8 mouse cellular contexts compared by ENCODE assay signal in the genomic region with DNA sequence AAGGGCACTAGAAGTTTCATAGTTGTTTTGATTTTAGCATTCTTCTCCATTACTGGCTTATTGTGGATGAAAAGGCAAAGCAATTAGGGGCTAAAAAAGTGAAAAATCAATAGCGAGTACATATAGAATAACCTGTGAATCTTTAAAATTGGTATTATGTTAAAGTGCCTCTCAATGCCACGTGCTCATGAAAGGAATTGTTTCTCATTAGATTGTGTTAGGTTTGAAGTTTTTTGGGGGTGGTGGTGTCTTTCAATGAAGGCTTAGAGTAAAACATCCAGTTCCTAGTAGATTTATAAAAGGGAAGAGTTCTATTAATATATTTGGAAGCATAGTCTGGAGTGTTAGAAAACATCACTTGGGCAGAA. TPM values are rescaled to one million over a fixed set of nuclear protein-coding genes. Genes with fewer than 3 reads are reported as not detected.
DNase-seq lines count a peak whose midpoint lies in the region; ATAC-seq and TF ChIP-seq lines count a peak whose summit lies in the region.

No protein-coding gene starts in this region.

- intact Hi-C loops in heart, postnatal 10 days (cut with DNase I) = loop anchor here (5.0 kb wide), 2 partner anchors 231 to 371 kb away; a partner anchor contains a TSS

- H3K4me3 ChIP-seq in heart, embryonic 16.5 days (ENCODE audit: low read length) = peak overlapping the region; percentile 89
- H3K4me3 ChIP-seq in MEL (ENCODE audit: control insufficient read depth in 1 of 2, insufficient read depth in 1 of 2, low read depth in 2 of 2, low read length in 2 of 2) = peak overlapping the region; percentile 92 to 93
- peak overlapping the region; percentile 91 for H3K4me3 ChIP-seq in hindbrain, embryonic 12.5 days
- H3K4me3 ChIP-seq in midbrain, embryonic 12.5 days = peak overlapping the region; percentile 92

- DNase-seq in heart, postnatal 10 days = no peak
- DNase-seq in MEL (ENCODE audit: low read depth, low spot score) = no peak
- no peak for DNase-seq in adrenal gland, adult 8-10 months
- DNase-seq in spleen, postnatal 36 days (ENCODE audit: low spot score in 2 of 2) = no peak
- no peak for DNase-seq in urinary bladder, postnatal 4 days (ENCODE audit: low spot score in 2 of 2)

- 2% methylated on average over 2 of the region's 2 CpGs for WGBS in heart, embryonic 16.5 days
- WGBS in hindbrain, embryonic 12.5 days = 0% methylated on average over 2 of the region's 2 CpGs
- 1% methylated on average over 2 of the region's 2 CpGs for WGBS in midbrain, embryonic 12.5 days

- no peaks in the 10 kb centered on the region for H3K9me3 ChIP-seq in heart, embryonic 16.5 days (replicated peaks; ENCODE audit: control insufficient read depth, low read length)
- no peaks in the 10 kb centered on the region for H3K9me3 ChIP-seq in MEL (replicated peaks; ENCODE audit: insufficient read depth, low read length)
- no peaks in the 10 kb centered on the region for H3K9me3 ChIP-seq in hindbrain, embryonic 12.5 days (replicated peaks)
- H3K9me3 ChIP-seq in midbrain, embryonic 12.5 days = no peaks in the 10 kb centered on the region

- peaks cover 7% of the 10 kb centered on the region for H3K4me1 ChIP-seq in heart, embryonic 16.5 days (ENCODE audit: control insufficient read depth, insufficient read depth, low read length)
- H3K4me1 ChIP-seq in MEL (ENCODE audit: control insufficient read depth in 1 of 2, insufficient read depth in 2 of 2, low read length in 2 of 2) = peaks cover 2 to 10% of the 10 kb centered on the region in 2 experiments; a peak in 1 of 4 replicates
- peaks cover 10% of the 10 kb centered on the region for H3K4me1 ChIP-seq in hindbrain, embryonic 12.5 days
- H3K4me1 ChIP-seq in midbrain, embryonic 12.5 days = peaks cover 6% of the 10 kb centered on the region; the same call in 1 of the 2 replicates

- no peak for TF ChIP-seq RAD21 in MEL (IDR thresholded peaks at IDR 0.05; ENCODE audit: low read depth, low read length)

- peak overlapping the region; percentile 97; the same call in 1 of the 2 replicates for H3K27ac ChIP-seq in heart, embryonic 16.5 days (ENCODE audit: low read length)
- H3K27ac ChIP-seq in MEL (ENCODE audit: control insufficient read depth, low read depth, low read length) = peak overlapping the region; percentile 73
- H3K27ac ChIP-seq in hindbrain, embryonic 12.5 days = no peak overlapping the region
- H3K27ac ChIP-seq in midbrain, embryonic 12.5 days (replicated peaks) = no peak overlapping the region

- no peak for ATAC-seq in heart, embryonic 16.5 days (replicated peaks; ENCODE audit: extremely low read depth, insufficient read depth, low FRiP score)
- no peak for ATAC-seq in hindbrain, embryonic 12.5 days (ENCODE audit: low FRiP score)
- ATAC-seq in midbrain, embryonic 12.5 days (ENCODE audit: low FRiP score, low read depth) = no peak

- no peak for TF ChIP-seq POLR2A in MEL (IDR thresholded peaks at IDR 0.05; ENCODE audit: control insufficient read depth in 1 of 2, insufficient read depth in 1 of 2, low read depth in 1 of 2, low read length in 2 of 2, poor library complexity in 1 of 2)

- no peaks in the 10 kb centered on the region for H3K27me3 ChIP-seq in heart, embryonic 16.5 days (ENCODE audit: control insufficient read depth, insufficient read depth, low read length)
- H3K27me3 ChIP-seq in MEL (ENCODE audit: control insufficient read depth in 1 of 2, insufficient read depth in 2 of 2, low read length in 2 of 2) = no peaks in the 10 kb centered on the region
- H3K27me3 ChIP-seq in hindbrain, embryonic 12.5 days = no peaks in the 10 kb centered on the region
- no peaks in the 10 kb centered on the region for H3K27me3 ChIP-seq in midbrain, embryonic 12.5 days

- H3K9ac ChIP-seq in heart, embryonic 16.5 days (ENCODE audit: low read length) = peak overlapping the region; percentile 100
- peak overlapping the region; percentile 100 for H3K9ac ChIP-seq in MEL (ENCODE audit: control insufficient read depth, low read depth, low read length, poor library complexity, severe bottlenecking)
- H3K9ac ChIP-seq in hindbrain, embryonic 12.5 days = peak overlapping the region; percentile 95
- H3K9ac ChIP-seq in midbrain, embryonic 12.5 days (replicated peaks) = peak overlapping the region; percentile 99

- H3K79me2 ChIP-seq in MEL (ENCODE audit: control insufficient read depth, insufficient read depth, low read length, poor library complexity) = peaks cover 57% of the 10 kb centered on the region

- peaks cover 10% of the 10 kb centered on the region for H3K36me3 ChIP-seq in heart, embryonic 16.5 days (ENCODE audit: control insufficient read depth, insufficient read depth)
- peaks cover 35 to 38% of the 10 kb centered on the region in 2 experiments for H3K36me3 ChIP-seq in MEL (ENCODE audit: control insufficient read depth in 1 of 2, insufficient read depth in 2 of 2, low read length in 2 of 2)
- H3K36me3 ChIP-seq in hindbrain, embryonic 12.5 days = peaks cover 4% of the 10 kb centered on the region
- peaks cover 12% of the 10 kb centered on the region for H3K36me3 ChIP-seq in midbrain, embryonic 12.5 days

- TF ChIP-seq CTCF in MEL (IDR thresholded peaks at IDR 0.05 in 2 of 3, conservative IDR thresholded peaks at IDR 0.05 in 1 of 3; ENCODE audit: control insufficient read depth in 1 of 3, insufficient read depth in 1 of 3, low read depth in 2 of 3, low read length in 3 of 3, poor library complexity in 1 of 3, severe bottlenecking in 1 of 3) = no peak

- H3K4me2 ChIP-seq in heart, embryonic 16.5 days (ENCODE audit: low read depth, low read length) = peak overlapping the region; percentile 75
- peak overlapping the region; percentile 81 for H3K4me2 ChIP-seq in hindbrain, embryonic 12.5 days (replicated peaks)
- peak overlapping the region; percentile 71 for H3K4me2 ChIP-seq in midbrain, embryonic 12.5 days (replicated peaks)

- no peak for TF ChIP-seq EP300 in MEL (IDR thresholded peaks at IDR 0.05; ENCODE audit: low read depth in 1 of 2, low read length in 2 of 2)

TF ChIP-seq in MEL, 35 proteins besides CTCF, POLR2A, EP300 and RAD21:
- peak; percentile 71 for TF ChIP-seq MAX (IDR thresholded peaks at IDR 0.05; ENCODE audit: low read length)
- TF ChIP-seq MXI1 (IDR thresholded peaks at IDR 0.05; ENCODE audit: low read depth, low read length) = peak; percentile 85
- no peak for TF ChIP-seq POLR2AphosphoS2 (IDR thresholded peaks at IDR 0.05; ENCODE audit: low read length)
- peak; percentile 18; the same call in 1 of the 2 replicates for TF ChIP-seq MYC (IDR thresholded peaks at IDR 0.05; ENCODE audit: low read depth, low read length)
- TF ChIP-seq KAT2A (conservative IDR thresholded peaks at IDR 0.05; ENCODE audit: low read depth, low read length) = no peak
- no peak for TF ChIP-seq UBTF (IDR thresholded peaks at IDR 0.05; ENCODE audit: borderline replicate concordance, insufficient read depth, low read depth, low read length)
- no peak for TF ChIP-seq TBP (IDR thresholded peaks at IDR 0.05; ENCODE audit: low read depth, low read length)
- TF ChIP-seq SIN3A (IDR thresholded peaks at IDR 0.05; ENCODE audit: low read length) = peak; percentile 46; the same call in 1 of the 2 replicates
- no peak for TF ChIP-seq MEF2A (IDR thresholded peaks at IDR 0.05; ENCODE audit: extremely low read depth, insufficient replicate concordance, low read depth, low read length, poor library complexity, severe bottlenecking)

RNA-seq across cellular contexts. Expression of a gene that starts 30.3 kb away (rescaled TPM):
- polyA plus RNA-seq in heart, embryonic 16.5 days (2015; fragmentation: Nextera tagmentation; extraction: Ambion mirVana) = 294 and 331 TPM in 2 replicates
- total RNA-seq in heart, postnatal 10 days (2021) = 100 to 1,000 TPM; 247 to 271 TPM
- 1,043 and 1,179 TPM in 2 replicates for total RNA-seq in MEL (2012; rRNA removed)
- polyA plus RNA-seq in MEL (2012; ENCODE audit: insufficient read depth in 1 of 2, insufficient read length in 2 of 2, low read depth in 1 of 2, low replicate concordance in 2 of 2, missing spikeins in 1 of 2) = 1,000 to 10,000 TPM; 1,049 to 1,809 TPM
- 404 and 432 TPM in 2 replicates for polyA plus RNA-seq in hindbrain, embryonic 12.5 days (2016; fragmentation: Nextera tagmentation; extraction: Ambion mirVana)
- polyA plus RNA-seq in midbrain, embryonic 12.5 days (2016; fragmentation: Nextera tagmentation; extraction: Ambion mirVana) = 414 and 467 TPM in 2 replicates
- 100 to 1,000 TPM; 163 to 303 (median 206) TPM for total RNA-seq in adrenal gland, adult 8-10 months (2022)

Comparison
In these comparisons a context has a peak if more than half of its experiments do, and no peak if none do; other contexts are left out.
1. H3K27ac ChIP-seq: peak in heart, embryonic 16.5 days (single experiment) and MEL (single experiment); none in hindbrain, embryonic 12.5 days (single experiment) and midbrain, embryonic 12.5 days (single experiment).
2. Peak in every context shown above with its lines, with median percentiles within 50 percentile points of each other: H3K4me2 ChIP-seq, H3K4me3 ChIP-seq and H3K9ac ChIP-seq.